Mouse (Mus musculus) R1 (cell line): ENCODE results near the gene Olfr1095.

Source experiments
- DNase-seq: peaks from one replicate; pipeline ENCODE4 v3.0.0-alpha.2; 2018; ENCODE audit warnings: low read depth, low spot score

The Olfr1095 gene

DNA sequence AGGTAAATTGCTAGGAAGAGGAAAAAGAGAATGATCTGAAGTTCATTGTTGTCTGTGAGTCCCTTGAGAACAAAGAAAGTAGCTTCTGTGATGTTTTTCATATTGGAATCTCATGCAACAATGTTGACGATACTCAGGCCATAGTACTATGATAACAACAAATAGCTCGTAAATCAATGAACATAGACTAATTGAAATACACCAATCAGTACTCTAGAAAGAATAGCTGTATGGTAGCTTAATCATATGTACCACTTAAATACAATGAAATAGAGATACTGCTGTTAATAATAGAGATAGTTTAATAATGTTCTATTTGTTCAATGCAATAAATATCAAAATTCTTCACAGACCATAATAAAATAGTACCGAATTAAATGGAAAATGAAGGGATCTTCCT is at the start of gene Olfr1095:
Gene Olfr1095, minus strand, starts transcription at position 101 of the 400 bp plus-strand sequence.
- no peak for DNase-seq

DNA sequence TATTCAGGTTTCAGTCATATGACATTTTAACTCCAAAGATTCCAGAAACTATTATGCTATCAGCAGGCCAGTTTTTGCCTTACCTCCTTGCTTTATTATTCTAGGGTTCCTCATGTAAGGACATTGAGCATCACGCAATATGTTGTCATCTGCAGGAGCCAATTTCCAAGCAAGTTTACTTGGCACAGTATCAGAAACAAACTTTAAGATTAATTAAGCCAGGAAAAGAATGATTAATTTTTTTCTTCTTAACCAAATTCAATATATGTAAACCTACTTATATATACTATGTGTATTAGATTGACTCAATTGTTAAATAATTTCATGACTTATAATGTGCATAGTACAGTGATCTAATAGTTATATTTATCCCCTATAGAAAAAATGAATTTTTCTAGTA is 40.6 kb upstream of the Olfr1095 start, which contains the start of gene Olfr1097:
Gene Olfr1097, minus strand, starts transcription at position 101 of the 400 bp plus-strand sequence.
- DNase-seq: no peak

DNA sequence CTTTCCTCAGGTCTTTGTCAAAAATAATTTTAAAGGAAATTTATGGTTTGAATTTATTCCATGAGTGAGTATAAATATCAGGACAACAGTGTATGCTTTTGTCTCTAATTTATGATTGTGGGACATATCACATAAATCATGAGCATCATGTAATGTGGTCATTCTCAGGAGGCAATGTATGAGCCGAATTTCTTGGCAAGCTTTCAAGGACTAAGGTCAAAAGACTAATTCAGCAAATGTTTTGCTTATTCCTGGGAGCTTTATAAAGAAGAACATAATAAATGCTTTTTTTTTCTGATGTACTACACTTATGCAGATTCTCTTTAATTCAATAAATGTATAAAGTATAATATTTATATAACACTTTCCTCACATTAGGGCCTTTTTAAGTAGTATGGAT is 23.2 kb upstream of the Olfr1095 start, which contains the start of gene Gm13723:
Gene Gm13723, minus strand, starts transcription at position 101 of the 400 bp plus-strand sequence.
- no peak for DNase-seq

DNA sequence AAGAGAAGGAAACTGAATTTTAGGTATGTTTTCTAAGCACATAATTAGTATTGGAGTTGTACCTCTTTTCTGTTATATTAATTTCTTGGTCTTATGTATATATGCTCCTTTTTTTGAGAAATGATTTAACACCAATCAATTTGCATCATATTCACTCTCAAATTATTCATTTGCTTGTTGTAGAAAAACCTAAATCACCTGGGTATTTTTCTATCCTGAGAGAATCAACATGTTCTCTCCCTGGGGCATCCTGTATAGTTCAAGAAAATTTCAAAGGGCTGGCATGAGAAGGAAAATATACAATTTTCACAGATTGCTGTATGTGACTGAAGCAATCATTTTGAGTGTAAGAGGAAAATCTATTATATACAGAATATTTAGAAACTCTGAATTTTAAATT is 27.1 kb downstream of the Olfr1095 start, which contains the start of gene Olfr1094:
Gene Olfr1094, plus strand, starts transcription at position 301 of the 400 bp plus-strand sequence.
- DNase-seq: no peak

DNA sequence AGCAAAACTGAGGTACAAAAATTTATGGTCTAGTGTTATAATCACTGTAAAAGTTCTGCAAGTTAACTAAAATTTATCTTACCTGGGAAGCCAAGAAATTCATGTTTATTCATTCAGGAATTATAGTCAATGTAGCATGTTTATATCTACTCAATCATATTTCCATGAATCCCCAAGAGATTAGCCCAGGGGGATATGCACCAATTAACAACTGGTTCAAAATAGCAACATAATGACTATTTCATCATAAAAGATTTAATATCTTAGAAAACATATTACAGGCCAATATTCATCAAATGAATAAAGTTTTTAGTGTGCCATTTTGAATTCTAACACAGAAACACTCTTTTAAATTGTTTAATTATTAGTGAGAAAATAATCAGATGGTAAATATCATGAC is 41.6 kb downstream of the Olfr1095 start, which contains the start of gene Olfr141:
Gene Olfr141, minus strand, starts transcription at position 101 of the 400 bp plus-strand sequence.
- no peak for DNase-seq
